Mouse (Mus musculus) bone marrow, adult 2 months (tissue): ENCODE results near the gene Gm20379. TPM values are rescaled to one million over a fixed set of nuclear protein-coding genes. Genes with fewer than 3 reads are reported as not detected.

ENCODE experiments used
- H3K27ac ChIP-seq: fragments of 200-500 bp; 2 replicates; pipeline ENCODE4 v1.5.1; 2012; ENCODE audit warnings: low read depth, mild to moderate bottlenecking, control low read depth, inconsistent platforms, low read length; ENCODE audit not compliant: control insufficient read depth, poor library complexity, insufficient read depth
- H3K4me1 ChIP-seq: fragments of 200-500 bp; 2 replicates; pipeline ENCODE4 v1.6.1; 2011; ENCODE audit warnings: low read length; ENCODE audit not compliant: control insufficient read depth, insufficient read depth
- H3K4me3 ChIP-seq: fragments of 200-500 bp; replicated peaks from 2 replicates; pipeline ENCODE3; 2011; ENCODE audit warnings: mild to moderate bottlenecking, low read depth, low read length, control low read depth; ENCODE audit not compliant: control insufficient read depth
- CTCF ChIP-seq: fragments of 200-500 bp; IDR thresholded peaks from 2 replicates; pipeline ENCODE4 v1.5.1; 2011; ENCODE audit warnings: low read length, control low read depth; ENCODE audit not compliant: control insufficient read depth, insufficient read depth
- POLR2A ChIP-seq: fragments of 200-500 bp; IDR thresholded peaks from 2 replicates; pipeline ENCODE4 v1.6.1; 2011; ENCODE audit warnings: low read depth, mild to moderate bottlenecking, control low read depth, low read length, borderline replicate concordance; ENCODE audit not compliant: control insufficient read depth
- WGBS: fragments of 180-500 bp; shearing (Covaris S2); methylation state at CpG from one replicate; pipeline ENCODE4 v1.1.7; 2018; 5-methylcytosine and 5-hydroxymethylcytosine counted together
- polyA plus RNA-seq: library from polyadenylated mRNA; stranded (reverse); fragments of >200 nt; gene quantifications from 2 replicates; pipeline ENCODE4 v1.2.4, GENCODE M21; 2011; ENCODE audit warnings: low replicate concordance; ENCODE audit not compliant: missing spikeins, insufficient read depth, insufficient read length

Gm20379 gene
- polyA plus RNA-seq, 1 experiment: not detected

DNA sequence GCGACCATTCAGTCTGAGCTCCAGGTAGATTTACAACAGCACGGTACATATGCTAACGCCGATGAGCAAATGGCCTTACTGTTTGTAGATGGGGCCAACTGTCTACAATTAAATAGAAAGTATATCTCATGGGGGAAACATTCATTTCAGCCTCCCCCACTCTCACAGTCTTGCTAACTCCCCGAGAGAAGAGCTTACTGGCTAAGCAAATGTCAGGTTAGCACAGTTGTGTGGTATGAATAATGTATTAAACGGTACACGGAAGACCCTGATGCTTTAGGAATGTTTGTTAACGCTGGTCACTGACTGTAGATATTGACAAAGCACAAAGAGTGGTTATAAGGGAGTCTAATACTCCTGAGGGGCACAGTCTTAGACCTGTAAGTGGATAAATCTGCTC is 38.3 kb downstream of the Gm20379 start:
- 94% methylated on average over 8 of the region's 8 CpGs for WGBS
- Histone ChIP-seq H3K4me3 (no peak overlapping the region), H3K27ac (no peak overlapping the region), H3K4me1 (no peaks in the 10 kb centered on the region)
- TF ChIP-seq CTCF (no peak), POLR2A (no peak)

DNA sequence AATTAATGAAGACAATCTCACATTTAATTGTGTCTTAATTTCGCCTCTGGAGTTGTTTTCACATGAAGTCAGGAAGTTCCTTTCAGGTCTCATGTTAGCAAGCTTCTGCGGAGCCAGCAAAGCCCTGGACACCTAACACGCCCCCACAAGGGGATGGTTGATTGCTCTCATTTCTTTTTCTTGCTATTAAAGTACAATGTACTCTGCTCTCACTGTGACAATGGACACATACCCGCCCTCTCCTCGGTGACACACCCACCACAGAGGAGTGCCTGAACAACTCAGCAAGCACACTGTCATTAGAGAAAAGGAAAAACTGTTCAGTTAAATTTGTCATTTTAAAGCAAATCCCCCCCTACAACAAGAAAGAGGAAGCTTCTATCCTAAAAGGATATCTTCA is 40.6 kb downstream of the Gm20379 start:
- Histone ChIP-seq H3K4me3 (no peak overlapping the region), H3K27ac (no peak overlapping the region), H3K4me1 (no peaks in the 10 kb centered on the region)
- TF ChIP-seq CTCF (no peak), POLR2A (no peak)
- WGBS: 84% methylated on average over 5 of the region's 5 CpGs

DNA sequence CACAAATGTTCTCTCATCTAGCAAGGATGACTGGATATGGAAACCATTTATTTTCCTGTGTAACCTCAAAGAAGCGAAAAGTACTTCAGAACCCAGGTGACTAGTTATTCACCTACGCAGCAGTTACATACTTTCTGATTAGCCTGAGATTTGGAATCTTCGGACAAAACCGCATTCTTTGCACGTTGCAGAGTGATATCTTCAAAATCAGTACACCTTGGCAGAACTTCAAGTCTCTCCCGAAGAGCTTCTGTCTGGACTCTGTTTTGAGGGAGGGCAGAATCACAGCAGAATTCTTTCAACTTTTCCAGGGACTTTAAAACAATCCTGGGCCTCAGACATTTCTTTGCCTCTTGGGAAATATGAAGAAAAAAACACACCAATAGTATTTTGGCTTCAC is 45.3 kb downstream of the Gm20379 start:
- no peaks in the 10 kb centered on the region; the same call in 1 of the 2 replicates for H3K4me1 ChIP-seq
- 76% methylated on average over 6 of the region's 6 CpGs for WGBS
- H3K4me3 ChIP-seq: no peak overlapping the region
- TF ChIP-seq POLR2A (no peak), CTCF (no peak)
- no peak overlapping the region for H3K27ac ChIP-seq

DNA sequence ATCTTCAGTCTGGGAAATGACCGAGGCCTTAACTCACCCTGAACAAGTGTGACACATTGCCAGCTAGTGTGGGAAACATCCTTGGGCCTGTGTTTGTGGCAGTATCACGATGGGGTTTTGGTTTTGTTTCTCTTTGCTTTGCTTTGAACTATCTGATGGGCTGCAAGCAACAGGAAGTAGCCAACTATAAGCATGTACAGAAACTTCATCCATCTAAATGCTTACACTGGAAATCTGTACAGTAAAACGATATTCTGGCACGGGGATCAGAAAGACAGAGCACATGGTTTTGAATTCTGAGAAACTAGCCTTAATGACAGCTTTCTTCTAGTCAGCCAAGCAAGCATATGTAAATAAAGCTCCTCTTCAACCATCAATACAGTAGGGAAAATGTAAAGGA is 48.2 kb downstream of the Gm20379 start:
- H3K27ac ChIP-seq: peak overlapping the region; percentile 42
- WGBS: 7% methylated on average over 4 of the region's 4 CpGs
- no peak for TF ChIP-seq CTCF
- TF ChIP-seq POLR2A: no peak

DNA sequence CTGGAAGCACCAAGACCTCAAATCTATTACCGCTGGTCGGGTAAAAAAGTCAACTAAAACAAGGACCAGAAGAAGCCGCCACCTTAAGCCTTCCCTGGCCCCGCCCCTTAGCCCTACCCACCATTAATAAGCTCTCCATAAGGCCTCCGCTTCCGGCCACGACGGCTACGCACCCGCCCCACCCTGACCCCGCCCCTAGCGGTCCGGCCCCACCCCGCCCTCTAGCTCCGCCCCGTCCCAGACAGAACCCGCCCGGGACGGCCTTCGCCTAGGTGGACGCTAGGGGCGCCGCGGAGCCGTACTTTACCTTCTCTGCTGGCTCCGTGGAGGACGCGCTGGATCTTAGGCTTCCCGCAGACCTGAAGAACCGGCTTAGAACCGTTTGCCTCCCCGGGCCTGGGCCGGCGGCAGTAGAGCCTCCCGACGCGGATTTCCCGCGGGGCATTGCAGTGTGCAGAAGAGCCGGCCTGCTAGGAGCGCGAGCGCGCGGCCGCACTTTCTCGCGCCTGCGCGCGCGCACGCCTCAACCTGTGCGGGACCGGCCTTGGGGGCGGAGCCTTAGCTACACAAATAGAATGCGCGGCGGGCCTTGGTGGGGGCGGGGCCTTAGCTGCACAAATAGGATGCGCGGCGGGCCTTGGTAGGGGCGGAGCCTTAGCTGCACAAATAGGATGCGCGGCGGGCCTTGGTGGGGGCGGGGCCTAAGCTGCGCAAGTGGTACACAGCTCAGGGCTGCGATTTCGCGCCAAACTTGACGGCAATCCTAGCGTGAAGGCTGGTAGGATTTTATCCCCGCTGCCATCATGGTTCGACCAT is 48.9 kb downstream of the Gm20379 start, which contains the start of the genes Dhfr and Msh3:
Dhfr (plus strand) TSS at position 271 of the 816 bp plus-strand sequence.
Msh3 (minus strand) TSS at position 548 of the 816 bp plus-strand sequence.
- Histone ChIP-seq H3K4me3 (peak within 1 kb of the TSS; percentile 78), H3K27ac (peak within 1 kb of the TSS; percentile 94), H3K4me1 (no peaks in the 10 kb centered on the region; the same call in 1 of the 2 replicates)
- WGBS: under 1% methylated on average over 76 of the region's 76 CpGs
- TF ChIP-seq CTCF: peak; percentile 79
- peak; percentile 58; the same call in 1 of the 2 replicates for TF ChIP-seq POLR2A

More for the DNA sequence above, 48.2 kb downstream of the Gm20379 start:
- Histone ChIP-seq H3K4me1 (no peaks in the 10 kb centered on the region; the same call in 1 of the 2 replicates), H3K4me3 (peak overlapping the region; percentile 78)

DNA sequence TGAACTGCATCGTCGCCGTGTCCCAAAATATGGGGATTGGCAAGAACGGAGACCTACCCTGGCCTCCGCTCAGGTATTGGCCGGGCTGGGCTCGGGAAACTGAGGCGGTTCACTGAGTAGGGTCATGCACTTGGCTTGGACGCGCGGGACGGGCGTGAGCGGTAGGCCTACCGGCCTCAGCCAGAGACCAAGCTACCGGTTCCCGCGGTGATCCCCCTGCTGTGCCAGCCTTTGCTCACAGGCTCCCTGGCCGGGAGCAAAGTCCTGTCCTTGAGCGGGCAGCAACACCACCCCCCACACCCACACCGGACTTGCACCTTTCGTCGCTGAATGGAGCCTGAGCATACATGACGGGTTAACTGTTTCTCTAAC is 49.5 kb downstream of the Gm20379 start:
- H3K27ac ChIP-seq: peak overlapping the region; percentile 94; the same call in 1 of the 2 replicates
- TF ChIP-seq POLR2A (no peak), CTCF (no peak)
- H3K4me1 ChIP-seq: no peaks in the 10 kb centered on the region; the same call in 1 of the 2 replicates
- peak overlapping the region; percentile 77 for H3K4me3 ChIP-seq
- under 1% methylated on average over 24 of the region's 24 CpGs for WGBS

DNA sequence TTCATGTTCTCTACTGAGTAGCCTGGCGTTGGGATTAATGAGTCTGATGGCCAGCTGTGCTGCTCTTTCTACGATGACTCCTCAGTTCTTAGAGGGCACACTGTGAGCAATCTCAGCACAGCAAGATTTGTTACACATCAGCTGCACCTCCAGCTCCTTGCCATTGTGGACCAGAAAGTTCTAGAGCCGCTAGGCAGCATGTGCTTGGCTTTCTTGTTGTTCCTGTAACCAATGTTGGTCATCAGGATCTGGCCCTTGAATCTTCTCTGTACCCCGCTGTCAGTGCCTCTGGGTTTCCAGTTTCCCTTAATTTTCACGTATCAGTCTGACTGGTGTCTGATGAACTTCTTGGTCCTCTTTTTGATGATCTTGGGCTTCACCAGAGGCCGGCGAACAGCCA is 50.6 kb downstream of the Gm20379 start:
- 82% methylated on average over 7 of the region's 7 CpGs for WGBS
- H3K4me3 ChIP-seq: no peak overlapping the region
- no peak overlapping the region for H3K27ac ChIP-seq
- no peak for TF ChIP-seq POLR2A
- H3K4me1 ChIP-seq: no peaks in the 10 kb centered on the region; the same call in 1 of the 2 replicates

Other genes starting within 250 kb of the Gm20379 start
- 0.45 and 0.79 TPM in 2 replicates for gene Rasgrf2, start 174.3 kb upstream of the Gm20379 start, polyA plus RNA-seq
- 8.9 and 10.0 TPM in 2 replicates for gene Dhfr, start 48.7 kb downstream of the Gm20379 start, polyA plus RNA-seq
- gene Msh3, start 49.0 kb downstream of the Gm20379 start, polyA plus RNA-seq: 25.4 and 35.5 TPM in 2 replicates
- 0.77 TPM in 1 of 2 replicates, not detected in the other for gene Ankrd34b, start 119.9 kb downstream of the Gm20379 start, polyA plus RNA-seq
- 7.2 TPM in 1 of 2 replicates, not detected in the other for gene Fam151b, start 178.0 kb downstream of the Gm20379 start, polyA plus RNA-seq
- gene Zfyve16, start 224.9 kb downstream of the Gm20379 start, polyA plus RNA-seq: 1.8 and 5.2 TPM in 2 replicates